Mouse (Mus musculus) adrenal gland, postnatal 14 days (tissue): Measurements from ENCODE around the gene Bcat1. TPM values are rescaled to one million over a fixed set of nuclear protein-coding genes. Genes with fewer than 3 reads are reported as not detected.
"Not testable (repeated sequence)": the region's sequence is repeated elsewhere in the genome, so short reads cannot be mapped to it uniquely, and the experiment has no call there.

ENCODE experiments used
- DNase-seq: peaks from one replicate; pipeline ENCODE4 v3.0.0; 2021; ENCODE audit warnings: mixed read lengths
- total RNA-seq: library from RNA; stranded (reverse); gene quantifications from 2 replicates; pipeline ENCODE4 v1.2.3, GENCODE M21; 2021

Gene Bcat1
- total RNA-seq, 1 experiment from 2014 or later = 5.9 TPM

- not testable (repeated sequence) for DNase-seq
Measured at GRCm38 (mm10) chr6:145093038-145093622, 17.1 kb upstream of the Bcat1 start.

GRCm38 (mm10) chr6:145091998-145092397 lies 16.0 kb upstream of the Bcat1 start:
- DNase-seq = no peak

GRCm38 (mm10) chr6:145090928-145091327 lies 14.9 kb upstream of the Bcat1 start:
- no peak for DNase-seq

GRCm38 (mm10) chr6:145090201-145090863 lies 14.3 kb upstream of the Bcat1 start:
- DNase-seq = no peak

GRCm38 (mm10) chr6:145089373-145089772 lies 13.4 kb upstream of the Bcat1 start:
- no peak for DNase-seq

- DNase-seq = no peak
Measured at GRCm38 (mm10) chr6:145088451-145089113, 12.6 kb upstream of the Bcat1 start.

- DNase-seq = no peak
Measured at GRCm38 (mm10) chr6:145084343-145085117, 8.5 kb upstream of the Bcat1 start.

GRCm38 (mm10) chr6:145081721-145082120 lies 5.7 kb upstream of the Bcat1 start:
- no peak for DNase-seq

GRCm38 (mm10) chr6:145079087-145079759 lies 3.2 kb upstream of the Bcat1 start:
- no peak for DNase-seq

GRCm38 (mm10) chr6:145076286-145076685 lies 302 bp upstream of the Bcat1 start:
- no peak for DNase-seq

- peak; percentile 13 for DNase-seq
Measured at GRCm38 (mm10) chr6:145075088-145075547, 866 bp downstream of the Bcat1 start.

- DNase-seq = no peak
Measured at GRCm38 (mm10) chr6:145074461-145074860, 1.5 kb downstream of the Bcat1 start.

- DNase-seq = no peak
Measured at GRCm38 (mm10) chr6:145069921-145070320, 6.1 kb downstream of the Bcat1 start.

GRCm38 (mm10) chr6:145069397-145069796 lies 6.6 kb downstream of the Bcat1 start:
- no peak for DNase-seq

- DNase-seq = no peak
Measured at GRCm38 (mm10) chr6:145067679-145068078, 8.3 kb downstream of the Bcat1 start.

GRCm38 (mm10) chr6:145066416-145066815 lies 9.6 kb downstream of the Bcat1 start:
- DNase-seq = no peak

GRCm38 (mm10) chr6:145065301-145065845 lies 10.6 kb downstream of the Bcat1 start:
- no peak for DNase-seq

GRCm38 (mm10) chr6:145064104-145064503 lies 11.9 kb downstream of the Bcat1 start:
- DNase-seq = peak; percentile 37

- DNase-seq = no peak
Measured at GRCm38 (mm10) chr6:145063212-145063868, 12.6 kb downstream of the Bcat1 start.

- DNase-seq = peak; percentile 16
Measured at GRCm38 (mm10) chr6:145062763-145063162, 13.2 kb downstream of the Bcat1 start.

GRCm38 (mm10) chr6:145061361-145061760 lies 14.6 kb downstream of the Bcat1 start:
- no peak for DNase-seq
